Mouse (Mus musculus) ovary, postnatal 36 days (tissue): ENCODE results near the gene Apob.

Experiments
- DNase-seq: peaks from one replicate; pipeline ENCODE4 v3.0.0; 2022; ENCODE audit warnings: low spot score, mixed read lengths

The Apob gene

DNA sequence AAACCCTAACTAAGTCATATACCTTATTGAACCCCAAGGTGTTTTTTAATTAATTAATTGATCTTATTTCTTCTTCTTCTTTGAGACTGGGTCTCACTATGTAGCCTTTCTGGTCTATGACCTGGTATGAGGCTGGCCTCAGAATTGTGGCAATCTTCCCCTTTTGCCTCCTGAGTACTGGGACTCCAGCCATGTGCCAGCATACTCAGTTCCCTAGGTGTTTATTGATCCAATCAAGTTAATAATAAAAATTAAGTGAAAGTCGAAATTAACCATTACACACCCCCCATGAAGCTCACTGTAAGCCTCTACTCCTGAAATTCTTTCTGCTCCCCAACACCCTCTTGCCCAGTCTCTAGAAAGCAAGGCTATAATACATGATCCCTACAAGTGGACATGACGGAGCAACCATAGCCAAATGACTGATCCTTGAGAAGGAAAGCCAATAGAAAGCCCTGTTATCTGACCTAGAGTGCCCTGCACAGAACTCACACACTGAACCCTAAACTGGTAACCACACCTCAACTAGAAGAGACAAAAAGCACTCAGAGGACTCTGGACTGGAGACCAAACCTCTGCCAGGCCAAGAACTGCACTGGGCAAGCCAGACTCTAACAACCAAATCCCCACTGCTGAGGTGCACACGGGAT is 60.8 kb downstream of the Apob start:
- DNase-seq = no peak

DNA sequence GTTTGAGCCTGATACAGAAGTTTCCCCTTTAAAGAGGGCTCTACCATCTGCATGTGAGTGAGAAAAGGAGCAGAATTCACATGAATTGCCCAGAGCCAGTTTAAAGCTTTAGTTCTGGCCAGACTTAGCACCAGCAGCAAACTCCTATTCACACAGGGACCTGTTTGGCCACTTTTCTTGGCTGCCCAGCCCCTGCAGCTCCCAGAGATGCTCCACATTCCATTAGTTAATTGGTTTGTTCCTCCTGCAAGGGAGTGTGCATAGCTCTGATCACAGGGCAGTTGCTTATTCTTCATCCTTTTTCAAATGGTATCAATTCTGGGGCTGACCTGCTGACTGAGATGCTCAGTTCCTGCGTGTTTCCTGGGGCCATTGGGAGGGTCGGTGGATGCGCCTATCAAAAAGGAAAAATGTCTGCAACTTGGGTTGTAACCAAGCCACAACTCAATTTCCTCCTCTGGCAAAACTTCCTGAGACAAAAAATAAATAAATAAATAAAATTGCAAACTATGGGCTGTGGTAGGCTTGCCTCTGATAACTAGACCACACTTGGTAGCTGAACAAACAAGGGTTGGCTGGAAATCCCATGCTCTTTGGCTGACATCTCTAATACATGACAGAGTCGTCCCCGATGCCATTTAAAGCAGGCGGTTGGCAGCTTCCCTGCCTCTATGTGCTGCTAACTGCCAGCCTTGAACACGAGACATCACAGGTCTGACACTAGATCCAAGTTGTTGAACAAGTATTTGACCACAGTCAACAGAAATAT is 65.4 kb downstream of the Apob start:
- DNase-seq = no peak

DNA sequence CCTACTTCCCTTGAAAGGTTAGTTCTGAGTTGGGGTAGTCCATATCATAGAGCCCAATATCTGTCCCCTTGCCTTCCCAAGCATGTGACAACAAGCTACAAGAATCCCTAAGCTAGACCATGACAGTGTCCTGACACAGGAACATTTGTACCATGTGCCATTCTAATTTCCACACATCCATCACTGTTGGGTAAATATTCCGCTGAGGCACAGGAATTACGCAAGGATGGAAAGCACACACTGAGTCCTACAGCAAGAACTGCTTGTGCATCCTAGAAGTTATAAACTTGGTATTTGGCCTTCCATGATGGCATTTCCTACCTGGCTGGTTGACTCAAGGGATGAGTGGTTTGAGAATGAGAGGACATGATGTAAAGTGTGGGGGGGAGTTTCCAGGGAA is 69.6 kb downstream of the Apob start:
- no peak for DNase-seq

DNA sequence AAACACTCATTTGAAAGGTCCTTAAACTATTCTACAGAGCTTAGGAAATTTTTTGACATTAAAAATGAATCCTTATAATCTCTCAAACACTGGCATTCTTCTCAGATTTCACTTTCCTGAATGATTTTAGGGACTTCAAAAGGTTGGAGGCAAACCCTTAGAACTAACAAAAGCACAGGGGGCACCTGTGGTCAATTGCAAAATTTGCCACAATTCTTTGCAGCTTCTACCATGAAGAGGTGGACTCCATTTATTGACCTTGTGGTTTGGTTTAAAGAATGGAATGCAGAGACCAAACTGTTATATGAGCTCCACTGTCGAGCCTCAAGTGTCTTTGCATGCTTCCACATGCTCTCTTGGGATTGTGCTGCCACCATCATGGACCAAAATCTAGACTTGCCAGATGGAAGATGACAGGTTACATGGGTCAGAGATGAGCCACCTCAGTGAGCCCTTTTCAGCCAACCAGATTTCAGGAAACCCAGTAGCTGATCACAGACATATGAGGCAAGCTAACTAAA is 70.4 kb downstream of the Apob start:
- DNase-seq = no peak

DNA sequence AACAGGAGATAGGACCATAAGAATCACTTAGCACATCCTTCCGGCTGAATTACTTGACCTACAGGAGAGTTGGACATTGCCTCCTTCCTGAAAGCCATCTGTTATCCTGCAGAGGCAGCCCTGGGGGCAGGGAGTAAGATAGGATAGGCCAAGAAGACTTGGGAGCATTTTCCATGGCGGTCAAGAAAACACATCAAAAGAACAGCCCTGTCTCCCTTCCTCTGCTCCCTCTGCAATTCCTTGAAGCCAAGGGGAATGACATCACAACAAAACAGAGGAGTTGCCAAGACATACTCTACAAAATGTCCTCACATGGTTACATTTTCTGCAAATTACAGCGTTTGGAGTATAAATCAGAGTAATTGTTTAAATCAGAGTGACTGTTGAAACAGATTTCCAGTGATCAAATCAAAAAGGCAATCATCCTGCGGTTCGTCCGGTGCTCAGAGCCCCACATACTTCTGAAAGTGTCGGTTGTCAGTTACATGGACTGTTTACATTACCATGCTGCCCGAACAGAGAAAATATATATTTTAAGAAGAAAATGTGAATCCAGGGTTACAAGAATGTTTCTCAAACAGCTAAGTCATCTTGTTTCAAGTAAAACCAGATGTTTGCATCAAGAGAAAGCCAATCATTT is 78.7 kb downstream of the Apob start:
- no peak for DNase-seq

DNA sequence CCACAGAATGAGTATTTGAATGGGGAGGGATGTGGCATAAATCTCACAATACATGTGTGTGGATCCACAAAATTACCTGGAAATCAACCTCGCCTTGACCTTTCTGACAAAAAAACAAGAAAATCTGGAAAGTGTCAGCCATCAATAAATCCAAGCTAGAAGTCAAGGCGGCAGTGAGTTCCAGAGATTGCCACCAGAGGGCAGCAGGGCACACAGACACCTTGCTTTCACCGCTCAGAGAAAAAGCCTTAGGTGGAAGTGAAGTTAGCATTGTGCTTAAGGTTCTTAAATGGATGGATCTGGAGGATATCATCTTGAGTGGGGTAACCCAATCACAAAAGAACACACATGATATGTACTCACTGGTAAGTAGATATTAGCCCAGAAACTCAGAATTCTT is 82.1 kb downstream of the Apob start:
- peak; percentile 50 for DNase-seq

DNA sequence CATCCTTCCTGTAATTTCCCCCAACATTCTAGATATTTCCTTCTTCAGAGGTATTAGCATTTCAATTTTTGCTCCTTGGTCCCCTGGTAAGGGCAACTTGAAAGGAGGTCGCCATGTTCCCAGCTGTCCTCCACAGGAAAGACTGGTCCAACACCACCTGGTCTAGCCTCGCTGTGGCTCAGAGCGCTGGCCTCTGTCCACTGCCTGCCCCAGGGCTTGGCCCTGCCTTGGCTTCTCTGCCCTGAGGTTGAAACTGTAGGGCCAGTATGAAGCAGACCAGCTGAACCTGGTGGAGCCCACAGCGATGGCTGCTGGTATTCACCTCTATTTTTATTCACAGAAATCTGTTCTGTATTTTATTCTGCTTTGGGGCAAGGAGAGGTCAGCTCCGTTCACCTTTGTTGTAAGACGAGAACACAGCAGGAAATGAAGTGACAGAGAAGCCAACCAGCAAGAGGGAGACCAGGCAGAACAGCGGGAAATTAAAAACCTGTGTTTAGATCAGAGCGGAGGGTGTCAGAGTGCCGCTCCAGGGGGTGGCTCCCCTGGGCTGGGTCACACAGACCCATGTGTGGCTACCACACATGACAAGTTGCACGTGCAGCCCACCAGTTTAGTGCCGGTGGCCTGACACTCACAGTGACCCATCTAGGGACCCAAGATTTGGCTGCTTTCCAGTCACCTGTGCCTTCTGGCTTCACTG is 86.1 kb downstream of the Apob start:
- no peak for DNase-seq
